Mouse (Mus musculus): ENCODE measurements at regions not wholly inside any gene's neighbourhood (a gene's known extent, or its start where the extent isn't known, plus 50 kb on each side); places are given as distances from the start of the nearest gene placed in this dataset.

GRCm38 (mm10) chr9:78769168-78769567, 153.8 kb downstream of the Cd109 start:
- Histone ChIP-seq H3K9ac (ENCODE audit: low read length) (no peak overlapping the region), H3K4me1 (ENCODE audit: control insufficient read depth, insufficient read depth, low read length) (no peaks in the 10 kb centered on the region), H3K27ac (ENCODE audit: low read depth, low read length) (no peak overlapping the region), H3K9me3 (ENCODE audit: control insufficient read depth, low read length) (no peaks in the 10 kb centered on the region), H3K27me3 (ENCODE audit: control insufficient read depth, insufficient read depth, low read length) (no peaks in the 10 kb centered on the region), H3K4me2 (ENCODE audit: low read depth) (no peak overlapping the region), H3K4me3 (ENCODE audit: low read depth, low read length) (no peak overlapping the region), H3K36me3 (ENCODE audit: control insufficient read depth, insufficient read depth, low read length) (no peaks in the 10 kb centered on the region)
- WGBS, result 39% methylated on average over 5 of the region's 5 CpGs
- DNase-seq (ENCODE audit: low spot score), result peak; percentile 28
- ATAC-seq (ENCODE audit: insufficient read depth, low FRiP score, low TSS enrichment), result no peak

DNA sequence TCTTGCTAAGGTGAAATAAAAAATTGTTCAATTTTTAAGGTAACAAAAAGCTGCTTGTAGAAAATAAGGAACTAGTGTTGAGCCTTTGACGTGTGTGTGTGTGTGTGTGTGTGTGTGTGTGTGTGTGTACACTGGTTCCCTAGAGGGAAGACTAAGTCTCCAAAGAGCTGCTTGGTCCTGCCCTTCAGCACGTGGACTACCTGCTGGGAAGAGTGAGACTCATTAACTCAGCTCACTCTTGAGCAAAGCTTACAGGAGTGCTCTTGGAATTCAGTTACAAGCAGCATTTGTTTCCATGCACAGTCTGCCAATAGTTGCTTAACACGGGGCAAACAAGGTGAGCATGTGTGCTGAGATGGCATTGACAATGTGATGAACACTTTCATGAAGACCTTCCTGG, 158.6 kb downstream of the Cd109 start:
- ATAC-seq (ENCODE audit: insufficient read depth, low FRiP score, low TSS enrichment) (no peak), DNase-seq (ENCODE audit: low spot score) (no peak)
- Histone ChIP-seq H3K4me2 (ENCODE audit: low read depth) (no peak overlapping the region), H3K36me3 (ENCODE audit: control insufficient read depth, insufficient read depth, low read length) (no peaks in the 10 kb centered on the region), H3K9ac (ENCODE audit: low read length) (no peak overlapping the region), H3K27me3 (ENCODE audit: control insufficient read depth, insufficient read depth, low read length) (no peaks in the 10 kb centered on the region), H3K27ac (ENCODE audit: low read depth, low read length) (no peak overlapping the region), H3K4me3 (ENCODE audit: low read depth, low read length) (no peak overlapping the region), H3K9me3 (ENCODE audit: control insufficient read depth, low read length) (no peaks in the 10 kb centered on the region), H3K4me1 (ENCODE audit: control insufficient read depth, insufficient read depth, low read length) (no peaks in the 10 kb centered on the region)
- 55% methylated on average over 3 of the region's 3 CpGs for WGBS

- no peaks in the 10 kb centered on the region for H3K36me3 ChIP-seq (ENCODE audit: control insufficient read depth, insufficient read depth, low read length)
- no peak overlapping the region for H3K4me3 ChIP-seq (ENCODE audit: low read depth, low read length)
- 13% methylated on average over 5 of the region's 5 CpGs for whole genome bisulfite sequencing
- no peaks in the 10 kb centered on the region for H3K27me3 ChIP-seq (ENCODE audit: control insufficient read depth, insufficient read depth, low read length)
- H3K9me3 ChIP-seq (ENCODE audit: control insufficient read depth, low read length), result no peaks in the 10 kb centered on the region
- no peak overlapping the region for H3K4me2 ChIP-seq (ENCODE audit: low read depth)
- no peak for ATAC-seq (ENCODE audit: insufficient read depth, low FRiP score, low TSS enrichment)
- peak; percentile 19 for DNase-seq (ENCODE audit: low spot score)
- no peak overlapping the region for H3K9ac ChIP-seq (ENCODE audit: low read length)
- H3K27ac ChIP-seq (ENCODE audit: low read depth, low read length), result no peak overlapping the region
- H3K4me1 ChIP-seq (ENCODE audit: control insufficient read depth, insufficient read depth, low read length), result no peaks in the 10 kb centered on the region
Observed at GRCm38 (mm10) chr9:78775462-78775861, 160.1 kb downstream of the Cd109 start.

GRCm38 (mm10) chr9:78780595-78780994, 165.2 kb downstream of the Cd109 start:
- H3K27ac ChIP-seq (ENCODE audit: low read depth, low read length), result no peak overlapping the region
- no peaks in the 10 kb centered on the region for H3K27me3 ChIP-seq (ENCODE audit: control insufficient read depth, insufficient read depth, low read length)
- DNase-seq (ENCODE audit: low spot score), result no peak
- no peaks in the 10 kb centered on the region for H3K4me1 ChIP-seq (ENCODE audit: control insufficient read depth, insufficient read depth, low read length)
- no peak overlapping the region for H3K4me3 ChIP-seq (ENCODE audit: low read depth, low read length)
- no peak for ATAC-seq (ENCODE audit: insufficient read depth, low FRiP score, low TSS enrichment)
- no peaks in the 10 kb centered on the region for H3K36me3 ChIP-seq (ENCODE audit: control insufficient read depth, insufficient read depth, low read length)
- WGBS, result 91% methylated on average over 4 of the region's 4 CpGs
- H3K4me2 ChIP-seq (ENCODE audit: low read depth), result no peak overlapping the region
- no peaks in the 10 kb centered on the region for H3K9me3 ChIP-seq (ENCODE audit: control insufficient read depth, low read length)
- no peak overlapping the region for H3K9ac ChIP-seq (ENCODE audit: low read length)

- no peak for DNase-seq (ENCODE audit: low spot score)
- 86% methylated on average over 4 of the region's 4 CpGs for WGBS
- H3K4me3 ChIP-seq (ENCODE audit: low read depth, low read length), result no peak overlapping the region
- H3K4me2 ChIP-seq (ENCODE audit: low read depth), result no peak overlapping the region
- no peak for ATAC-seq (ENCODE audit: insufficient read depth, low FRiP score, low TSS enrichment)
- H3K9me3 ChIP-seq (ENCODE audit: control insufficient read depth, low read length), result no peaks in the 10 kb centered on the region
- H3K27me3 ChIP-seq (ENCODE audit: control insufficient read depth, insufficient read depth, low read length), result no peaks in the 10 kb centered on the region
- H3K36me3 ChIP-seq (ENCODE audit: control insufficient read depth, insufficient read depth, low read length), result no peaks in the 10 kb centered on the region
- no peaks in the 10 kb centered on the region for H3K4me1 ChIP-seq (ENCODE audit: control insufficient read depth, insufficient read depth, low read length)
- H3K27ac ChIP-seq (ENCODE audit: low read depth, low read length), result no peak overlapping the region
- no peak overlapping the region for H3K9ac ChIP-seq (ENCODE audit: low read length)
Observed at GRCm38 (mm10) chr9:78782297-78782696, 167.0 kb downstream of the Cd109 start.

DNA sequence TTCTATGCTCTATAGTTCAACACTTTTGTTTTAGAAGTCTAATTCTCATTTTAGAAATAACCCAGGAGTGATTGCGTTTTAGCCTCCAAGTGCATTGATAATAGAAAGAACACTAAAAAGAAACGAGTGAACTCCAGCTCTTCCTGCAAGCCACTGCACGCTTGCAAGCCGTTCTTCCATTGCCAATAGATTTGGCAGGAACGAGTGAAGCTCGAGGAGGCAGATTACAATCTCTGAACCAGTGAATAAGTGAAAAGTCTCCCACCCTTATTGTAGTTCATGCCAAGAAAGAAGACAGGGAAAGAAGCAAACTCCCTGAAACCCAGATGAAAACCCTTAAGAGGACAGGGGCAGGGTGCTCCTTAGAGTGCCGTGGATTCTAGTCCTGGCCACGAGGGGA, 167.5 kb downstream of the Cd109 start:
- H3K4me1 ChIP-seq (ENCODE audit: control insufficient read depth, insufficient read depth, low read length), result no peaks in the 10 kb centered on the region
- no peak for DNase-seq (ENCODE audit: low spot score)
- no peaks in the 10 kb centered on the region for H3K27me3 ChIP-seq (ENCODE audit: control insufficient read depth, insufficient read depth, low read length)
- H3K36me3 ChIP-seq (ENCODE audit: control insufficient read depth, insufficient read depth, low read length), result no peaks in the 10 kb centered on the region
- no peak for ATAC-seq (ENCODE audit: insufficient read depth, low FRiP score, low TSS enrichment)
- H3K9me3 ChIP-seq (ENCODE audit: control insufficient read depth, low read length), result no peaks in the 10 kb centered on the region
- no peak overlapping the region for H3K4me3 ChIP-seq (ENCODE audit: low read depth, low read length)
- H3K4me2 ChIP-seq (ENCODE audit: low read depth), result no peak overlapping the region
- no peak overlapping the region for H3K27ac ChIP-seq (ENCODE audit: low read depth, low read length)
- H3K9ac ChIP-seq (ENCODE audit: low read length), result no peak overlapping the region
- WGBS, result 78% methylated on average over 8 of the region's 8 CpGs

- H3K27me3 ChIP-seq (ENCODE audit: control insufficient read depth, insufficient read depth, low read length), result no peaks in the 10 kb centered on the region
- H3K36me3 ChIP-seq (ENCODE audit: control insufficient read depth, insufficient read depth, low read length), result no peaks in the 10 kb centered on the region
- H3K4me3 ChIP-seq (ENCODE audit: low read depth, low read length), result no peak overlapping the region
- no peak overlapping the region for H3K4me2 ChIP-seq (ENCODE audit: low read depth)
- DNase-seq (ENCODE audit: low spot score) (peak; percentile 22), ATAC-seq (ENCODE audit: insufficient read depth, low FRiP score, low TSS enrichment) (peak; percentile 70)
- WGBS, result 9% methylated on average over 1 of the region's 1 CpGs
- H3K9me3 ChIP-seq (ENCODE audit: control insufficient read depth, low read length), result no peaks in the 10 kb centered on the region
- H3K27ac ChIP-seq (ENCODE audit: low read depth, low read length), result no peak overlapping the region
- no peak overlapping the region for H3K9ac ChIP-seq (ENCODE audit: low read length)
- 0 out of 2 replicates have a peak, but pooled peaks cover 3% of the 10 kb centered on the region for H3K4me1 ChIP-seq (ENCODE audit: control insufficient read depth, insufficient read depth, low read length)
Observed at GRCm38 (mm10) chr9:78787866-78788265, 172.5 kb downstream of the Cd109 start.

DNA sequence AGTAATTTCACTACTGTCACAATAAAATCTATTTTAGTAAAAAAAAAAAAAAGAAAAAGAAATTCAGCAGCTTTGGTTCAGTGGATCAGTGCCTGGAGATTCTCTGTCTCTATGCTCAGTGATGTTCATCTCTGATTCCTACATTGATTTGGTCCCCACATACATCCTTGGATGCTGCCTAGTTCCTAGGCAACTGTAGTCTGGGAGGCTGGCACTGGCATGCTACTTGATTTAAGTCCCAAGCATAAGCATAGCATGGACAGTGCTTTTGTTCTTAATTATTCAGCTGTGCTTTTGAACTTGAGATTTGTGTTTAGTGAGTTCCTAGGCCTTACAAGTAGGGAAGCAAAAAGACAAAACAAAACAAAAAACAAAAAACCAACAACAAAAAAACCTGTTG, 174.4 kb downstream of the Cd109 start:
- no peaks in the 10 kb centered on the region for H3K36me3 ChIP-seq (ENCODE audit: control insufficient read depth, insufficient read depth, low read length)
- DNase-seq (ENCODE audit: low spot score) (no peak), ATAC-seq (ENCODE audit: insufficient read depth, low FRiP score, low TSS enrichment) (peak; percentile 80)
- H3K4me3 ChIP-seq (ENCODE audit: low read depth, low read length), result no peak overlapping the region
- H3K9ac ChIP-seq (ENCODE audit: low read length), result no peak overlapping the region
- H3K4me2 ChIP-seq (ENCODE audit: low read depth), result no peak overlapping the region
- no peaks in the 10 kb centered on the region for H3K9me3 ChIP-seq (ENCODE audit: control insufficient read depth, low read length)
- H3K27me3 ChIP-seq (ENCODE audit: control insufficient read depth, insufficient read depth, low read length), result no peaks in the 10 kb centered on the region
- H3K4me1 ChIP-seq (ENCODE audit: control insufficient read depth, insufficient read depth, low read length), result 0 out of 2 replicates have a peak, but pooled peaks cover 3% of the 10 kb centered on the region
- no peak overlapping the region for H3K27ac ChIP-seq (ENCODE audit: low read depth, low read length)

DNA sequence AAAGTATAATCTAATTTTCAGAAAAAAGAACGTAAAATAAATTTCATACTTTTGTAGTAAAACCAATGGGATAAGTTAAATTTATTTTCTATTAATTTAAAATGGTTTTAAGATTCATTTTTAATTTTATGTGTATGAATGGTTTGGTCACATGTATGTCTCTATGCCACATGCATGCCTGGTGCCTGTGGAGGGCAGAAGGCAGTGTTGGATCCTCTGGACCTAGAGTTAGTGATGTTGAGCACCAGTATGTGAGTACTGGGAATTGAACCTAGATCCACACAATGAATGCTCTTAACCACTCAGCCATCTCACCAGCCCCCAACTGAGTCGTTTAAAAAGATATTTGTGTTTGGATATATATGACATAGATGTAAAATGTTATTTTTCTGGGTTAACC, 174.8 kb downstream of the Cd109 start:
- 85% methylated on average over 2 of the region's 2 CpGs for WGBS
- Histone ChIP-seq H3K9ac (ENCODE audit: low read length) (no peak overlapping the region), H3K27me3 (ENCODE audit: control insufficient read depth, insufficient read depth, low read length) (no peaks in the 10 kb centered on the region), H3K27ac (ENCODE audit: low read depth, low read length) (no peak overlapping the region), H3K4me1 (ENCODE audit: control insufficient read depth, insufficient read depth, low read length) (0 out of 2 replicates have a peak, but pooled peaks cover 3% of the 10 kb centered on the region), H3K36me3 (ENCODE audit: control insufficient read depth, insufficient read depth, low read length) (no peaks in the 10 kb centered on the region), H3K9me3 (ENCODE audit: control insufficient read depth, low read length) (no peaks in the 10 kb centered on the region), H3K4me3 (ENCODE audit: low read depth, low read length) (no peak overlapping the region), H3K4me2 (ENCODE audit: low read depth) (no peak overlapping the region)
- DNase-seq (ENCODE audit: low spot score) (no peak), ATAC-seq (ENCODE audit: insufficient read depth, low FRiP score, low TSS enrichment) (no peak)

All from neural tube, embryonic 11.5 days (tissue).